Mouse (Mus musculus): ENCODE measurements around the gene Chga.
A peak's percentile ranks its signal among the peaks of the same experiment; 100 is the strongest.

The Chga gene

DNA sequence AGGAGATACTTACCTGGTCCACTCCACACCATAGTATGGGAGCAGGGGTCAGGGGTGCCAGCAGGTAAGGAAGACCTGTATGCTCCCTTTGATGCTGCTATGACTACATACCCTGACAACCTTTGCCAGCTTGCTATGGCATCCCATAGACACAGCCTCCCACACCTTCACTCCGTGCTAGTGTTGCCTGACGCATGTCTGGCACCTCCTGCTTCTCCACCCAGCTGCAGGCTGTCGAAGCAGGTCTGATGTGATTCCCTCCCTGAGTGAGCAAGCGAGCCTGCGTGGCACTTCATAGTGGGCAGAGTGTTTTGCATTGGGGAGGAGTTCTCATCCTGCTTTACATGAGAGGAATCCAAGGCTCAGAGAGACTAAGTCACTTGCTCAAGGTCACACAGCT lies 2.6 kb downstream of the Chga start:
- peak; percentile 46 to 59 for DNase-seq (ENCODE audit: low spot score in 2 of 2)

DNA sequence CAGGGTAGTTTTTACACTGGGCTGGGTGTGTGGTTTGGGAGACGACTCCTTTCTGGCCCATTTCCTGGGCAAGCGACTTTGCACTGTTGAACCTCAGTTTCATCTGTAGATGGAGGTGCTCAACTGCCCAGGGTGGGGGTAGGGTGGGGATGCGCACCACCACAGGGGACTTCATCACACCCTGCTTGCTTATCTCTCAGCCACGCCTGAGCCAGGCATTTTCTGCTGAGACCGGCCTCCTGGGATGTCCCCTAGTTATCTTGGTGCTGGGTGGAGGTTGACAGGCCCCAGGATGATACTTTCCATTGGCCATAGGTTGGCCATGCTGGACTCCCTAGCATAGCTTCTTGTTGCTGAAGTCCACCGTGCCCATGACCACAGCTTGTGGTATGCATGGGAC lies 10.3 kb downstream of the Chga start:
- no peak for DNase-seq (ENCODE audit: low spot score in 2 of 2)

DNA sequence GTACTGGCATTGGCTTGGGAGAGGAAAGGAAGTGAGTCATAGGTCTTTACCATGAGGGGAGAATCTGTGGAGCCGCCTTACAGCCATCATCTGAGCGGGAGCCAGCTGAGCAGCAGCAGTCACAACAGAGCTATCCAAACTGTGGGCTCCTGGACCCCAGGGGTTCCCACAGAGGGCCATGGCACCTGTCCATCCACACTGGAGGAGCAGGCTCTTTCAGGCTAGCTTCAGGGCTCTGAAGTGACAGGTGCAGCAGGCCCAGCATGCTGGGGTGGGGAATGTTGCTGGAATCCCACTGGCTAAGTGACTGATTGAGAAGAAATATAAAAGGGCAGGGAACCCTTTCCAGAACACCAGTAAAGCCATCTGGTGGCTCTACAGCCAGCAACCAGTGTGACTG lies 12.2 kb downstream of the Chga start:
- DNase-seq (ENCODE audit: low spot score in 2 of 2) = no peak

GRCm38 (mm10) chr12:102568219-102568618 lies 13.4 kb downstream of the Chga start:
- no peak for DNase-seq (ENCODE audit: low spot score in 2 of 2)

DNA sequence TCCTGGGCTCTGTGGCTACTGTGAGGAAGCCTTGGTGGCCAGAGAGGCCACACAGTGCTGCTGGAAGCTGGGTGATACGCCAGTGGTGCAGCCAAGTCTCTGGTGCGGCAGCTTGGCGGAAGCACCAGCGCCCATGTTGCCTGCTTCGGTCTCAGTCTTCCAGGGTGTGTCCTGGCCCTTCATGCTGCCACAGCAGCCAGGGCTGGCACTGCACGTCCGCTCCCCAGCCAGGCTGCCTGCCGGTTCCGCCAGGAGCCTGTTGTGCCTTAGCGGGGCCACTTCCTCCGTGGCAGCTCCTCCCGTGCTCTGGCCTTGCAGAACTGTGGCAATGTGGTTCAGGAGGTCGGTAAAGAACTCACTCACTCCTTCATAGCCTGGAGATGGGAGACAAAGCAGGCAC lies 15.3 kb downstream of the Chga start:
- no peak for DNase-seq (ENCODE audit: low spot score in 2 of 2)

DNA sequence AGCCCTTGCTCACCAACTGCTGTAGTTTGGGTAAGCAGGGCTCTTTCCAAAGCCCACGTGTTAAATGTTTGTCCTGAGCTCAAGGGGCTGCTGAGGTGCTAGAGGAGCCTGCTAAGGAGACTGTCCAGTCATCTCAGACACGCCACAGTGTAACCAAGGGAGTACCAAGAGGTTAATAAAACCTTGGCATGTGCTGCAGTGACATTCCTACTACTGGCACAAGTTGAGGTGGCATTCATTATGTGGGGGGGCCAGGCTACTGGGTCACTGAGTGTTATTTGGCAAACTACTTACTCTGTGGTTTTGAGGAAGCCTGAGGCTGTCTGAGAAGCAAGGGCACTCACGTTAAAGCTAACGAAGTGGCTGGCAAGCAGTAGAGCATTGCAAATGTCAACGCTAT lies 16.0 kb downstream of the Chga start:
- DNase-seq (ENCODE audit: low spot score in 2 of 2) = no peak

- DNase-seq (ENCODE audit: low spot score in 2 of 2) = no peak
These were observed 16.9 kb downstream of the Chga start for GRCm38 (mm10) chr12:102571666-102572065.

DNA sequence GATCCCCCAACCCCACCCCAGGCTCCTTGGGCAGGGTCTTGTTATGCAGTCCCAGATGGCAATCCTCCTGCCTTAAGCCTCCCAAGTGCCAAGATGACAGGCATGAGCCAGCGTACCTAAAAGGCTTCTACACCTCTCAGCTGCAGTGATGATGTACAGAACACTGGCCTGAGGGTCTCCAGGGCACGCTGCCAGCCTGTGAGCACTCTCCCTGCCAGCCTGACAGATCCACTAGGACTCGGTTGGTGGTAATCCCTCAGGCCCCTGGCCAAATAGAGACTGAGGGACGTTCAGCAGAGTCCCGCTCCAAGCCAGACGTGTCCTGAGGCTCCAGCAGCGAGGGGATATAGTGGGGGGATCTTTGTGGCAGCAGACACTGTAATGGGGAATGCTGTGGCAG lies 18.3 kb downstream of the Chga start:
- no peak for DNase-seq (ENCODE audit: low spot score in 2 of 2)

- DNase-seq (ENCODE audit: low spot score in 2 of 2) = no peak
These were observed 21.0 kb downstream of the Chga start for GRCm38 (mm10) chr12:102575541-102576329.

DNA sequence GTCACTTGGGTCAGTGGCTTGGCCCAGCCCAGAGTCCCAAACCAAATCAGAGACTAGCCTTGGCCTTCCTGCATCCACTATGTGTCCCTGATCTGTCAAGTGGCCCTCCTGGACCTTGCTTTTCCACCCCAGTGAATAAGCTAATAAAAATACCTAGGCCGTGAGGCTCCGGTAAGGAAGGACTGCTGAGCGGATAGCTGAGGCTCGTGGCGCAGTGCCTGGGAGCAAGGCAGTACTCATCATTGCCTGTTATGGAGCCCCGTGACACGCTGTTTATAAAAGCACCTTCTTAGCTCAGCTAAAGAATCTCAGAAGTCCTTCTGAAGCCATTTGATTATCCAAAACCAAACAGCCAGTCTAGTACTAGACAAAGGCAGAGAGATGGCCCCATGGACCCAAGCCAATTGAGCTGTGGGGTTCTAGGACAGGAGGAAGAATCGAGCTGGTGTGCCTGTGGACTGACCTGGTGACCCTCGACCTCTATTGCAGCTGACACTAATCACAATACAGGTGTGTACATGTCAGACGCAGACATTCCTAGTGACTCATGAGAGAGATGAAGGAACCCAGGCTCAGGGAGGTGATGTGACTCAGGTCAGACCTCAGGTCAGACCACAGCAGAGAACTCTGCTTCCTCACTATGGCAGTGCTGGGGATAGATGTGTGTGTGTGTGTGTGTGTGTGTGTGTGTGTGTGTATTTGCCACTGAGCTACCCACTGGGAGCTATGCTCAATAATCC lies 22.1 kb downstream of the Chga start:
- DNase-seq (ENCODE audit: low spot score in 2 of 2) = no peak

DNA sequence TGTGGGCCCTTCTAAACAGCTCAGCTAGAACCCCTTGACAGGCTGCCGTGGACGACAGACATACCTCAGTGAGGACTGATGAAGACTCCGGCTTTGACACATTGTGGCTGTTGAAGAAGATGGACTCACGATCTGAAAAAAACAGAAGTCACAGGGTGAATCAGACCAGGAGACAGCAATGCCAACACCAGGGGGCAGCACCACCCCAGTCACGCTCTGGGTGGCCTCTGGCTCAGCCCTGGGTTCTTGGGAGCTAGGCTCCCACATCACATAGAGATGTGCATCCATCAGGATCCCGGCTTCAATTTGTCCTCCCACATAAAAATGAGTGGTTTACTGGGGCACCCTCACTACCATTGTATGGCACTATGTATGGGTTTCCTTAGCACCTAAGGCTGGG lies 24.3 kb downstream of the Chga start:
- DNase-seq (ENCODE audit: low spot score in 2 of 2) = peak; percentile 48 to 49

GRCm38 (mm10) chr12:102581579-102582196 lies 26.9 kb downstream of the Chga start:
- DNase-seq (ENCODE audit: low spot score in 2 of 2) = no peak

- DNase-seq (ENCODE audit: low spot score in 2 of 2) = no peak
These were observed 27.7 kb downstream of the Chga start for GRCm38 (mm10) chr12:102582441-102582840.

DNA sequence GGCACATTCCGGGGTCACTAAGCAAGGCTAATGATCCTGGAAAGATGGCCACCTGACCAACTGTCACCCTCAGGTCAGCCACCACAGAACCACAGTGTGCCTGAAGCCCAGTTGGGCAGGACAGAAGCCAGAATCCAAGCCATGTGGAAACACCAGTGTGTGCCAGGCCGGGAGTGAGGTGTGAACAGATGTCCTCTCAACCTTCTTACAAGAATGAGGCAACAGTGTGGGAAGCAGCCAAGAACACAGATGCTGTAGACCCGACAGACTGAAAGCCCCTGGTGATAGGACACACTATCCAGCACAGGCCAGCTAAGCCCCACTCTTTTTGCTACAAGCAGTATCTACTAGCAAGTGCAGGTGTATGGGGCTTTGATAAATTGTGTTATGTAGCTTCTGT lies 30.6 kb downstream of the Chga start:
- peak; percentile 24 to 60 for DNase-seq (ENCODE audit: low spot score in 2 of 2)

DNA sequence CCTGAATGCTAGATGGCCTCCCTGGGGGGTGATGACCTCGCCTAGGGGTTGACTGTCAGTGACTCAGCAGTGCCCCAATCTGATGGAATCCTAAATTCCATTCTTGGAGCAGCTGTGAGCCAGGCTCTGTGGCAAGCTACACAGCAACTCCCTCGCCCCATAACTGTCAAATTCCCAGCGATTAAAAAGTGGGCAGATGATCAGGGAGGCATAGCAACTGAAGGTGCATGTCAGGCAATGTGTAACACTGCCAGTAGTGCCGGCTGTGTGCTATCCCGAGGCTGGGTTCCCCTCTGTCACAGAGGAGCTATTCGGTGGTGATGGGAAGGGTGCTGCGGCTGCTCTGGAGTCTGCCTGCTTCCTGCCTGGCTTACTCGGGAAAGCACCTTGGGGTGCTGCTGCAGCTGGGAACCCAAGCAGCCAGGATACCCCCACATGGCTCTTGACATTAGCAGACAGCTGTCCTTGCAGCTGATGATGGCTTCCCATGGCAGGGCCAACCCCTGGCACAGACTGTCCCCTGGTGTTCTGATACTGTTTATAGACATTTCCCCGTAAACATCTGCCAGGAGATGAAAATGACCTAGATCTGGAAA lies 31.6 kb downstream of the Chga start:
- peak in 1 of 2 experiments; percentile 25 for DNase-seq (ENCODE audit: low spot score in 2 of 2)

- DNase-seq (ENCODE audit: low spot score in 2 of 2) = no peak
These were observed 32.3 kb downstream of the Chga start for GRCm38 (mm10) chr12:102587106-102587505.

DNA sequence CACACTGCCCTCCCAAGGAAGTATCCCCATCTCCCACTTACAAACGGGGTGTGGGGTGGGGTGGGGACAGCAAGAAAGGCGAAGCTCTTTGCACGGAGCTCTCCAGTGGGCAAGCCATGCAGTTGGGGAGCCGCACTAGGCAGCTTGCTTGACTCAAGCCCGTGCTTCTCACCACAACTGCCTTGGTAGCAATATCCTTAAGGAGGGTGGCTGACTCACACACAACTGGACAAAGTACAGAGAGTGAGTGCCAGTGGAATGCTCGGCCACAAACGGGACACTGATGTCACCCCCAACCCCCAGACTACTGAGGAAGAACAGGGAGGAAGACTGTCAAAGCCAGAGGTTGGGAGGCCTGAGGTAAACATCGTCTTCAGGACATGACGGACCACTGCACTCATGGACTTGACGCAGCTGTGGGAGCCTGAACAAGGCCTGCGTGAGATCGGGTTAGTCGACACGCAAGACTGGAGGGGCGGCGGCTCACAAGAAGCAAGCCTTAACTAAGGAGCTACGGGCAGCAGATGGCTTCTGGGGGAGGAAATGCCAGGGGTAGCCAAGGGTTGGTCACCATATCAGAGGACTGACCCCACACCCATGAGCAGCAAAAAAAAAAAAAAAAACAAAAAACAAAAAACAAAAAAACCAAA lies 36.1 kb downstream of the Chga start:
- DNase-seq (ENCODE audit: low spot score in 2 of 2) = no peak

DNA sequence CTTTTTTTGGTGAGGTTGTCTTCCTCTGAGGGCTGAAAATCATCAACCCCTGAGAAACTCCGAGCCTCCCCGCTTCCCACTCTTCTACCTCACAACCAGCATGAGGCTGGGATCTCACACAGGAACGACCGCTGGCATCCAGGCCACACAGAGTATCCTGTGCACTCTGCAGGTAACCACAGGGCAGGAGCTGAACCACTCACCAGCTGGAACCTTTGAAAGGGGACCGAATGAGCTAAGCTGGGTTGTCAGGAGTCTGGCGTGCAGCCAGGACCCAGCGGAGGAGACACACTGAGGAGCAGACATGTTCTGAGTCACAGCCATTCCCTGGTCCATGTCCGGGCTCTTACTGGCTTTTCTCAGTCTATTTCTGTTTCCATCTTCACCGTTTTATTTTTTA lies 38.9 kb downstream of the Chga start:
- peak; percentile 42 to 61 for DNase-seq (ENCODE audit: low spot score in 2 of 2)

DNA sequence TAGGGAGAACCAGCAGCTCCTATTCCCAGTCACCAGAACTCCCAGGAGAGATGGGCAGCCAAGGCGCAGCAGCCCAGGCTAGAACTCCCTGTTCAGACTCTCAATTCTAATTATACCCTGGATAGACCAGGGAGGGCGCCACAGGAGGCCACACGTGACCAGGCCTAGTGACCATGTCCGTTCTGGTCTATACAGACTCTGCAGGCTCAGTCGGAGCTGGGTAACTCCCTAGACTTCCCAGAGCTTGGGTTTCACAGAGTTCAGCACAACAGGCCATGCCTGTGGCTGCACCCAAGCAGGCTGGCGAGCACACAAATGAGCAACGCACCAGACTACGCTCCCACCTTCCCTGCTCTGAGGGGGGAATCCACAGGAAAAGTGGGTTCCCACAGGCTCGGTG lies 39.9 kb downstream of the Chga start:
- no peak for DNase-seq (ENCODE audit: low spot score in 2 of 2)

- DNase-seq (ENCODE audit: low spot score in 2 of 2) = no peak
These were observed 41.6 kb downstream of the Chga start for GRCm38 (mm10) chr12:102596410-102596809.

DNA sequence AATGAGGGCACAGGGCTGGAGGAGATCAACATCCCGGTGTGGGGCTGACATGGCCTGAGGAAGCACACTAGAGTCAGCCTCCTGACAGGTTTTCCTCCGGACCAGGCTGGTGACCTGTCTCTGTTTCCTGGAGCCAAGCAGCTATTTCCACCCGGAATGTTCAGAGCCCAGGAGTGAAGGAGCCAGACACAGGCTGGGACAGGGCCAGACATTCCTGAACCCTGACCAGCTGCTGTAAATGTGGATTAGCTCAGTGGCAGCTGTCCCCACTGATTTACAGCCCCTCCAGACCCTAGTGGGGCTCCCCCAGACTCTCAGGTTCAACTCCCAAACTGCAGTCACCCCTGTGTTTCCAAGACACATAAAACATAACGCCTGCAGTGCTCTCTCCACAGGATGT lies 42.7 kb downstream of the Chga start:
- no peak for DNase-seq (ENCODE audit: low spot score in 2 of 2)

GRCm38 (mm10) chr12:102598535-102598934 lies 43.8 kb downstream of the Chga start:
- no peak for DNase-seq (ENCODE audit: low spot score in 2 of 2)

Data from right cerebral cortex, postnatal 36 days (tissue).